9 mouse cellular contexts compared by ENCODE assay signal in genomic region chr16:19982537-19983257, GRCm38 (mm10). TPM values are rescaled to one million over a fixed set of nuclear protein-coding genes. Genes with fewer than 3 reads are reported as not detected.
A peak's percentile ranks its signal among the peaks of the same experiment; 100 is the strongest.
DNase-seq lines count a peak whose midpoint lies in the region; ATAC-seq lines count a peak whose summit lies in the region.
"Had no signal": no experiment of that assay in that cellular context is flagged by ENCODE, and none has a peak within 500 bp of the region (broad histone marks: within the 10 kb centered on the region; RNA-seq: fewer than 3 reads in every experiment).

Klhl6 (minus strand) TSS chr16:19983037.

- peak within 1 kb of the TSS; percentile 86 for H3K27ac ChIP-seq in heart, embryonic 10.5 days
- H3K27ac ChIP-seq in kidney, embryonic 15.5 days, result peak within 1 kb of the TSS; percentile 83
- H3K27ac ChIP-seq in macrophage, result peak within 1 kb of the TSS; percentile 62
- H3K27ac ChIP-seq in forebrain, embryonic 11.5 days (ENCODE audit: low read depth, low read length), result no peak within 1 kb of the TSS
- H3K27ac ChIP-seq: embryonic facial prominence, embryonic 12.5 days had no signal

- H3K4me1 ChIP-seq in heart, embryonic 10.5 days, result peaks cover 6% of the 10 kb centered on the region
- peaks cover 5% of the 10 kb centered on the region for H3K4me1 ChIP-seq in kidney, embryonic 15.5 days
- H3K4me1 ChIP-seq in forebrain, embryonic 11.5 days (replicated peaks; ENCODE audit: control insufficient read depth, insufficient read depth, low read length), result no peaks in the 10 kb centered on the region
- H3K4me1 ChIP-seq: embryonic facial prominence, embryonic 12.5 days had no signal

- H3K4me3 ChIP-seq in heart, embryonic 10.5 days, result peak within 1 kb of the TSS; percentile 54
- peak within 1 kb of the TSS; percentile 32 for H3K4me3 ChIP-seq in kidney, embryonic 15.5 days (replicated peaks)
- peak within 1 kb of the TSS; percentile 47 for H3K4me3 ChIP-seq in macrophage (ENCODE audit: inconsistent target)
- no peak within 1 kb of the TSS for H3K4me3 ChIP-seq in forebrain, embryonic 11.5 days (ENCODE audit: low read depth, low read length)
- H3K4me3 ChIP-seq: embryonic facial prominence, embryonic 12.5 days had no signal

- peak; percentile 51 for DNase-seq in adrenal gland, postnatal 10 days
- peak; percentile 85 for DNase-seq in heart, embryonic 10.5 days (ENCODE audit: low spot score)
- DNase-seq in thymus, postnatal 10 days (ENCODE audit: low spot score in 2 of 2), result peak; percentile 69 to 71
- DNase-seq in testis, postnatal 14 days (ENCODE audit: low spot score), result no peak
- no peak for DNase-seq in forebrain, embryonic 11.5 days (ENCODE audit: low spot score)

- peaks cover 43% of the 10 kb centered on the region for H3K79me2 ChIP-seq in macrophage (ENCODE audit: inconsistent target)

- 15% methylated on average over 14 of the region's 14 CpGs for WGBS in heart, embryonic 10.5 days
- WGBS in kidney, embryonic 15.5 days, result 48% methylated on average over 14 of the region's 14 CpGs
- WGBS in macrophage (ENCODE audit: missing documents), result 2% methylated on average over 14 of the region's 14 CpGs
- WGBS in forebrain, embryonic 11.5 days, result 78% methylated on average over 14 of the region's 14 CpGs

- H3K9me3 ChIP-seq in heart, embryonic 10.5 days, result no peaks in the 10 kb centered on the region
- H3K9me3 ChIP-seq in kidney, embryonic 15.5 days (replicated peaks), result no peaks in the 10 kb centered on the region
- H3K9me3 ChIP-seq in forebrain, embryonic 11.5 days (ENCODE audit: control insufficient read depth, low read length), result no peaks in the 10 kb centered on the region
- H3K9me3 ChIP-seq: embryonic facial prominence, embryonic 12.5 days had no signal

- no peak within 1 kb of the TSS for H3K9ac ChIP-seq in kidney, embryonic 15.5 days
- H3K9ac ChIP-seq in forebrain, embryonic 11.5 days (ENCODE audit: low read length), result no peak within 1 kb of the TSS
- H3K9ac ChIP-seq: embryonic facial prominence, embryonic 12.5 days had no signal

- H3K36me3 ChIP-seq in heart, embryonic 10.5 days, result no peaks in the 10 kb centered on the region
- H3K36me3 ChIP-seq in kidney, embryonic 15.5 days, result no peaks in the 10 kb centered on the region
- H3K36me3 ChIP-seq in macrophage (ENCODE audit: inconsistent target), result no peaks in the 10 kb centered on the region
- H3K36me3 ChIP-seq in forebrain, embryonic 11.5 days (ENCODE audit: control insufficient read depth, insufficient read depth, low read length), result no peaks in the 10 kb centered on the region
- H3K36me3 ChIP-seq: embryonic facial prominence, embryonic 12.5 days had no signal

- H3K27me3 ChIP-seq in heart, embryonic 10.5 days (ENCODE audit: insufficient read depth, poor library complexity, severe bottlenecking), result no peaks in the 10 kb centered on the region
- H3K27me3 ChIP-seq in kidney, embryonic 15.5 days, result no peaks in the 10 kb centered on the region
- no peaks in the 10 kb centered on the region for H3K27me3 ChIP-seq in forebrain, embryonic 11.5 days (ENCODE audit: control insufficient read depth, insufficient read depth, low read length)
- H3K27me3 ChIP-seq: embryonic facial prominence, embryonic 12.5 days had no signal

- peak within 1 kb of the TSS; percentile 41 for H3K4me2 ChIP-seq in kidney, embryonic 15.5 days
- no peak within 1 kb of the TSS for H3K4me2 ChIP-seq in forebrain, embryonic 11.5 days (ENCODE audit: low read depth, low read length, severe bottlenecking)
- H3K4me2 ChIP-seq: embryonic facial prominence, embryonic 12.5 days had no signal

- ATAC-seq in CD4-positive, CD25-positive, alpha-beta regulatory T cell, adult 4 months, result peak; percentile 90
- ATAC-seq in kidney, embryonic 15.5 days (replicated peaks; ENCODE audit: low FRiP score), result peak; percentile 86
- ATAC-seq in forebrain, embryonic 11.5 days (replicated peaks; ENCODE audit: low FRiP score), result no peak

RNA-seq across cellular contexts. Expression of gene Klhl6, which starts in this region (rescaled TPM):
- 100 to 1,000 TPM; 304 to 338 TPM for polyA plus RNA-seq in CD4-positive, CD25-positive, alpha-beta regulatory T cell, adult 4 months (2017; shearing (Covaris generic))
- 1 to 10 TPM; 6.7 to 7.7 TPM for total RNA-seq in adrenal gland, postnatal 10 days (2021)
- polyA plus RNA-seq in heart, embryonic 10.5 days (2016; fragmentation: Nextera tagmentation; extraction: Ambion mirVana), result 27.4 and 36.5 TPM in 2 replicates
- 15.3 and 17.2 TPM in 2 replicates for polyA plus RNA-seq in kidney, embryonic 15.5 days (2015; fragmentation: Nextera tagmentation; extraction: Ambion mirVana)
- total RNA-seq in macrophage (2018; cell fraction: chromatin; rRNA removed), result 10 to 100 TPM in 18 of 26 experiments, 1 to 10 TPM in 8; 1.2 to 51.3 (median 25.3) TPM
- 10 to 100 TPM in 24 of 26 experiments, 1 to 10 TPM in 2; 7.7 to 25.4 (median 20.9) TPM for total RNA-seq in macrophage (2018; cell fraction: cytosol; rRNA removed)
- 10 to 100 TPM in 19 of 26 experiments, 1 to 10 TPM in 7; 1.8 to 43.7 (median 19.7) TPM for total RNA-seq in macrophage (2018; cell fraction: nucleus; rRNA removed)
- 15.2 to 25.6 TPM (median 16.3 TPM) in 3 replicates for polyA plus RNA-seq in macrophage (2018)
- polyA plus RNA-seq in forebrain, embryonic 11.5 days (2014; fragmentation: Nextera tagmentation; extraction: Ambion mirVana), result 7.1 and 7.2 TPM in 2 replicates

Comparison
In these comparisons a context has a peak if more than half of its experiments do, and no peak if none do; other contexts are left out.
1. DNase-seq: peak in adrenal gland, postnatal 10 days (single experiment), heart, embryonic 10.5 days (single experiment) and thymus, postnatal 10 days (2 of 2); none in testis, postnatal 14 days (single experiment) and forebrain, embryonic 11.5 days (single experiment).